Mouse (Mus musculus): ENCODE measurements around the gene Anapc1.

Gene Anapc1

GRCm38 (mm10) chr2:128566304-128567147 is 120.7 kb downstream of the Anapc1 start:
- CTCF ChIA-PET: no interaction called here

- CTCF ChIA-PET: no interaction called here
Measured at GRCm38 (mm10) chr2:128565904-128566303, 121.3 kb downstream of the Anapc1 start.

GRCm38 (mm10) chr2:128564195-128564594 is 123.0 kb downstream of the Anapc1 start:
- CTCF ChIA-PET: no interaction called here
